Mouse (Mus musculus) erythroblast, embryonic 14.5 days (primary cell): ENCODE measurements around the gene Ccdc73.

Source experiments
- GATA1 ChIP-seq: IDR thresholded peaks from 2 replicates; pipeline ENCODE4 v1.6.1; 2012; ENCODE audit warnings: low read length, inconsistent platforms, mixed read lengths
- TAL1 ChIP-seq: IDR thresholded peaks from 3 replicates; pipeline ENCODE4 v1.6.1; 2012; ENCODE audit warnings: low read length, inconsistent platforms, mixed read lengths

- no peak for TF ChIP-seq GATA1
- TF ChIP-seq TAL1 = no peak
These were observed 3.3 kb upstream of the Ccdc73 start for GRCm38 (mm10) chr2:104864176-104864860.
